Mouse (Mus musculus) stomach, postnatal 0 days (tissue): ENCODE results near the gene Mvb12a. TPM values are rescaled to one million over a fixed set of nuclear protein-coding genes. Genes with fewer than 3 reads are reported as not detected.
"Not testable (repeated sequence)": the region's sequence is repeated elsewhere in the genome, so short reads cannot be mapped to it uniquely, and the experiment has no call there.

Experiments
- ATAC-seq: fragments of 200-750 bp; cut with Nextera tagmentation; 2 replicates; pipeline ENCODE4 v1.8.0; 2017; ENCODE audit not compliant: low FRiP score, low TSS enrichment
- DNase-seq: peaks from one replicate; pipeline ENCODE4 v3.0.0-alpha.2; 2016; ENCODE audit warnings: low spot score
- H3K27ac ChIP-seq: fragments of 300-500 bp; sonication (generic); replicated peaks from 2 replicates; pipeline ENCODE4 v1.5.1; 2014; ENCODE audit warnings: mild to moderate bottlenecking, control low read depth
- H3K27me3 ChIP-seq: fragments of 300-500 bp; sonication (generic); 2 replicates; pipeline ENCODE4 v1.6.1; 2014; ENCODE audit warnings: low read length; ENCODE audit not compliant: control insufficient read depth, insufficient read depth
- H3K36me3 ChIP-seq: fragments of 300-500 bp; sonication (generic); 2 replicates; pipeline ENCODE4 v1.6.1; 2014; ENCODE audit warnings: low read length, mixed read lengths; ENCODE audit not compliant: control insufficient read depth, insufficient read depth
- H3K4me1 ChIP-seq: fragments of 300-500 bp; sonication (generic); replicated peaks from 2 replicates; pipeline ENCODE4 v1.6.1; 2014; ENCODE audit warnings: antibody characterized with exemption; ENCODE audit not compliant: control insufficient read depth, insufficient read depth
- H3K4me2 ChIP-seq: fragments of 300-500 bp; sonication (generic); replicated peaks from 2 replicates; pipeline ENCODE4 v1.6.1; 2014; ENCODE audit warnings: low read depth, mild to moderate bottlenecking, control low read depth, moderate library complexity
- H3K4me3 ChIP-seq: fragments of 300-500 bp; sonication (generic); 2 replicates; pipeline ENCODE4 v1.5.1; 2014; ENCODE audit warnings: low read depth, low read length, control low read depth
- H3K9ac ChIP-seq: fragments of 300-500 bp; sonication (generic); 2 replicates; pipeline ENCODE4 v1.6.1; 2014; ENCODE audit warnings: mild to moderate bottlenecking, low read length, control low read depth, mixed read lengths
- H3K9me3 ChIP-seq: fragments of 300-500 bp; sonication (generic); 2 replicates; pipeline ENCODE4 v1.6.1; 2016; ENCODE audit warnings: low read length; ENCODE audit not compliant: control insufficient read depth
- CTCF ChIP-seq: IDR thresholded peaks from 2 replicates; pipeline ENCODE4 v1.5.1; 2016; ENCODE audit warnings: antibody characterized with exemption, low read depth, mild to moderate bottlenecking, moderate library complexity
- EP300 ChIP-seq: optimal IDR thresholded peaks from 2 replicates; pipeline ENCODE3; 2016; ENCODE audit warnings: antibody characterized with exemption
- WGBS: fragments of 180-500 bp; shearing (Covaris S2); extraction: QIAGEN DNeasy Blood & Tissue Kit; methylation state at CpG from one replicate; pipeline ENCODE4 v1.1.7; 2014; 5-methylcytosine and 5-hydroxymethylcytosine counted together
- polyA plus RNA-seq: library from polyadenylated mRNA; unstranded; fragments of >200 nt; fragmentation: Nextera tagmentation; extraction: Ambion mirVana; gene quantifications from 2 replicates; pipeline ENCODE4 v1.2.1, GENCODE M21; 2015

Gene Mvb12a
- polyA plus RNA-seq, 1 experiment from 2014 or later, result 103 TPM

GRCm38 (mm10) chr8:71527162-71527870, 15.4 kb upstream of the Mvb12a start:
- no peak overlapping the region for H3K4me3 ChIP-seq
- H3K36me3 ChIP-seq, result no peaks in the 10 kb centered on the region
- 55% methylated on average over 3 of the region's 3 CpGs for WGBS
- H3K27me3 ChIP-seq, result no peaks in the 10 kb centered on the region
- H3K4me2 ChIP-seq, result no peak overlapping the region
- H3K4me1 ChIP-seq, result 0 out of 2 replicates have a peak, but pooled peaks cover 2% of the 10 kb centered on the region
- H3K27ac ChIP-seq, result peak overlapping the region; percentile 61; the same call in 1 of the 2 replicates
- H3K9me3 ChIP-seq, result no peaks in the 10 kb centered on the region
- DNase-seq (no peak), ATAC-seq (no peak)
- no peak overlapping the region for H3K9ac ChIP-seq
- TF ChIP-seq CTCF (no peak), EP300 (no peak)

GRCm38 (mm10) chr8:71528362-71529073, 14.2 kb upstream of the Mvb12a start:
- no peak for TF ChIP-seq EP300
- no peak for TF ChIP-seq CTCF
- Histone ChIP-seq H3K9me3 (no peaks in the 10 kb centered on the region), H3K4me1 (0 out of 2 replicates have a peak, but pooled peaks cover 2% of the 10 kb centered on the region), H3K36me3 (no peaks in the 10 kb centered on the region), H3K27ac (peak overlapping the region; percentile 76), H3K4me3 (no peak overlapping the region), H3K4me2 (no peak overlapping the region), H3K9ac (no peak overlapping the region), H3K27me3 (no peaks in the 10 kb centered on the region)
- ATAC-seq, result no peak
- 76% methylated on average over 11 of the region's 11 CpGs for WGBS
- no peak for DNase-seq

GRCm38 (mm10) chr8:71530735-71531467, 11.8 kb upstream of the Mvb12a start:
- not testable (repeated sequence) for H3K27ac ChIP-seq, ATAC-seq, H3K4me3 ChIP-seq, DNase-seq, H3K36me3 ChIP-seq, H3K4me1 ChIP-seq, H3K27me3 ChIP-seq, H3K9me3 ChIP-seq, H3K4me2 ChIP-seq
- 70% methylated on average over 5 of the region's 12 CpGs for WGBS
- peak; percentile 66 for TF ChIP-seq CTCF
- 0 out of 2 replicates have a peak overlapping the region, but pooled peaks have one; percentile 8 for H3K9ac ChIP-seq

- no peak for ATAC-seq
- 38% methylated on average over 3 of the region's 3 CpGs for WGBS
- no peaks in the 10 kb centered on the region for H3K9me3 ChIP-seq
These were observed 8.4 kb upstream of the Mvb12a start for GRCm38 (mm10) chr8:71534263-71534810.

GRCm38 (mm10) chr8:71535663-71536062, 7.1 kb upstream of the Mvb12a start:
- ATAC-seq, result no peak
- H3K4me3 ChIP-seq, result no peak overlapping the region
- 65% methylated on average over 5 of the region's 5 CpGs for WGBS
- DNase-seq, result no peak
- H3K4me1 ChIP-seq, result no peaks in the 10 kb centered on the region; the same call in 1 of the 2 replicates
- peak overlapping the region; percentile 71; the same call in 1 of the 2 replicates for H3K4me2 ChIP-seq
- no peaks in the 10 kb centered on the region for H3K9me3 ChIP-seq
- no peak overlapping the region for H3K27ac ChIP-seq
- H3K9ac ChIP-seq, result no peak overlapping the region
- H3K27me3 ChIP-seq, result no peaks in the 10 kb centered on the region
- no peaks in the 10 kb centered on the region for H3K36me3 ChIP-seq
- TF ChIP-seq CTCF (no peak), EP300 (no peak)

More at GRCm38 (mm10) chr8:71534263-71534810, 8.4 kb upstream of the Mvb12a start:
- Histone ChIP-seq H3K36me3 (no peaks in the 10 kb centered on the region), H3K4me2 (no peak overlapping the region), H3K27me3 (no peaks in the 10 kb centered on the region), H3K4me1 (no peaks in the 10 kb centered on the region; the same call in 1 of the 2 replicates), H3K9ac (no peak overlapping the region), H3K4me3 (no peak overlapping the region), H3K27ac (no peak overlapping the region)
- no peak for DNase-seq
- TF ChIP-seq CTCF, result peak; percentile 44
- TF ChIP-seq EP300, result no peak
